Mouse (Mus musculus): ENCODE data around the gene Tmem59.

Gene Tmem59

GRCm38 (mm10) chr4:107179561-107179960, 1.4 kb downstream of the Tmem59 start:
- DNase-seq (ENCODE audit: low spot score in 2 of 2) = no peak

DNA sequence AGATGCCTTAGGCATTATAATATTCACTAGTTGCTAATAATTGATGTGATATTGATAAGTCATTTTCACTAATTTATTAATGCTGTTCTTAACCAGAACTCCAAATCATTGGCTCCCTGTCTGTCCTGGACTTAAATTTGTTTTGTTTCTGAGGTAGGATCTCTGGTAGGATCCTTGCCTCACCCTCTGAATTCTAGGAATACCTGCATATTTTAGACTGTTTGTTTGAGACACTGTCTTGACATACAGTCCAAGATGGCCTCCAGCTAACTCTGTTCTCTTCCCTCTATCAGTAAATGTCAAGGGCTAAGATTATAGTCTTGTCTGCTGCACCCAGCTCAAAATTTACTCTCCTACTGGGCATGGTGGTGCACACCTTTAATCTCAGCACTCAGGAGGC, 2.5 kb downstream of the Tmem59 start:
- DNase-seq (ENCODE audit: low spot score in 2 of 2) = no peak

GRCm38 (mm10) chr4:107181866-107182265, 3.7 kb downstream of the Tmem59 start:
- no peak for DNase-seq (ENCODE audit: low spot score in 2 of 2)

GRCm38 (mm10) chr4:107182796-107183195, 4.6 kb downstream of the Tmem59 start:
- DNase-seq (ENCODE audit: low spot score in 2 of 2) = no peak

- DNase-seq (ENCODE audit: low spot score in 2 of 2) = no peak
These were observed 5.0 kb downstream of the Tmem59 start for GRCm38 (mm10) chr4:107183203-107183602.

GRCm38 (mm10) chr4:107185703-107186102, 7.5 kb downstream of the Tmem59 start:
- no peak for DNase-seq (ENCODE audit: low spot score in 2 of 2)

DNA sequence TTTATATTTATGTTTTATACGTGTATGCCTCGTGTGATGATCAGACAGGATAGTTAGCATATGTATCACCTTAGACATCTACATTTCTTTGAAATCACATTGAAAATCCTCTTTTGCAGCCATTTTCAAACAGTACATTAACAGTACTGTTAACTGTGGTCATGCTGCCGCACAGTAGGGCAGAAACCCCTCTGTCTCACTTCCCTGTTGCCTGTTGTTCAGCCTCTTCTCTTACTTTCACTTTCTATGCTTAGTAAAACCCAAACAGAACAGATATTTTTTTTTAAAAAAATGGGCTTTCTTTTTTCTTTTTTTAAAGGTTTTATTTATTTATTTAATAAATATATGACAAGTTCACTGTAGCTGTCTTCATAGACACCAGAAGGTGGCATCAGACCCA, 15.6 kb downstream of the Tmem59 start:
- DNase-seq (ENCODE audit: low spot score in 2 of 2) = no peak

- no peak for DNase-seq (ENCODE audit: low spot score in 2 of 2)
These were observed 18.3 kb downstream of the Tmem59 start for GRCm38 (mm10) chr4:107196454-107196853.

DNA sequence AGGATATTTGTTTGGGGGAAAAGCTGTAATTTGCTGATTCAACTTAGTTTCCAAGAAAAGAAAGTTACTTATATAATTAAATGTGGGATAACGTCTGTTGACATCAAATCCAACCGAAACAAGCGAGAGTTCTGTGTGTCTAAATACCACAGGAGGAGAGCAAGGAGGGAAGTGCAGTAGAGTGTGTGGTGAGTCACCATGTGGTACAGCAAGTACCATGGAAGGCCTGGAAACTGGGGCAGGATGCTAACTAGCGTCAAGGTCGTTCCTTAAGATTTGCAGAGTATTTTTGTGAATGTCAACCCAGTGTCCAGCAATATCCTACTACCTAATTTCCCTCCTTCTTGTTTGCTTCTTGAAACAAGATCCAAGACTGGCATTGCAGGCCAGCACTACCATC, 19.9 kb downstream of the Tmem59 start:
- no peak for DNase-seq (ENCODE audit: low spot score in 2 of 2)

DNA sequence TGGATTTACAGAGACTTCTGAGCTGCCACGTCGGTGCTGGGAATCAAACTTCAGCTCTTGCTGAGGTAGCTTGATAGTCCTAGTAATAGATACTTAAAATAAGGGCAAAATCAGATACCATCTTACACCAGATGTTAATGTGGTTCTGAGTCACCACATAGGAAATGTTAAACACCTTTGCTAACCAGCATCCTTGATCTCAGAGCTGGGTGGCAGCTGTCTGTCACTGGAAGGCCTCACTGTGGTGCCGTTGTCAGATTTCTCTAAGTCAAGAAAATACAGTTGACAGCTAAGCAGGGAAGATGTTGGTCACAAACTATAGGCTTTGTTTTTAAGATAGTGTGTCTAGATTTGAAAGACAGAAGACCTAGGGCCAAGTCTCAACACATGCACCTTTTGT, 23.6 kb downstream of the Tmem59 start:
- no peak for DNase-seq (ENCODE audit: low spot score in 2 of 2)

GRCm38 (mm10) chr4:107203001-107203400, 24.8 kb downstream of the Tmem59 start:
- DNase-seq (ENCODE audit: low spot score in 2 of 2) = no peak

GRCm38 (mm10) chr4:107207016-107207415, 28.8 kb downstream of the Tmem59 start:
- no peak for DNase-seq (ENCODE audit: low spot score in 2 of 2)

GRCm38 (mm10) chr4:107208880-107209279, 30.7 kb downstream of the Tmem59 start, which contains the start of gene Ldlrad1:
TSS of gene Ldlrad1 (plus strand) at chr4:107209180.
- no peak for DNase-seq (ENCODE audit: low spot score in 2 of 2)

DNA sequence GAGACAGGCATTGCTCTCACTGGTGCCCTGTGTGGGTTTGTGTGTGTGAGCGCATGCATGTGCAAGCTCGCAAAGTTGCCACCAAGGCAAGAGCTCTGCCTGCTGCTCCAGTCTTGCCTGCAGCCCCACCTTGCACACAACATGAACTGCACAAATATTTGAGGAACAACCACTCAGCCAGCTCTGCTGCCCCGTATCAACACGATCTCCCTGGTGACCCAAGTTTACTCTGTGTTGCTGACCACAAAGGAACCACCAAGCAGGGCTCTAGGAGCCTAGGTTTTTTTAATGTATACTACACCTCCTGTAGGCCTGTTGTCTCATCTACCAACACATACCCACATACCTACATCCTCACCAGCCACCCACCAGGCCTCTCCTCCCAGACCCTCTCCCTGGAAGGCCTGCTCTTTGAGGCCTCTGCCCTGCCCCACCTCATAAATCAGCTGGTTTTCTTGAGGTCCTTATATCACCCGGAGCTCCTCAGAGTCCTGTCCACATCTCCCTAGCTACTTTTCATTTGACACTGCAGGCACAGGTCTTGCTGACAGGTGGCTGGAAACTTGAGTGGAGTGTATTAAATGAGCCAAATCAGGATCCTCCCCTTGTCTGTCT, 32.4 kb downstream of the Tmem59 start:
- no peak for DNase-seq (ENCODE audit: low spot score in 2 of 2)

- no peak for DNase-seq (ENCODE audit: low spot score in 2 of 2)
These were observed 33.3 kb downstream of the Tmem59 start for GRCm38 (mm10) chr4:107211465-107211864.

- no peak for DNase-seq (ENCODE audit: low spot score in 2 of 2)
These were observed 33.7 kb downstream of the Tmem59 start for GRCm38 (mm10) chr4:107211936-107212335.

DNA sequence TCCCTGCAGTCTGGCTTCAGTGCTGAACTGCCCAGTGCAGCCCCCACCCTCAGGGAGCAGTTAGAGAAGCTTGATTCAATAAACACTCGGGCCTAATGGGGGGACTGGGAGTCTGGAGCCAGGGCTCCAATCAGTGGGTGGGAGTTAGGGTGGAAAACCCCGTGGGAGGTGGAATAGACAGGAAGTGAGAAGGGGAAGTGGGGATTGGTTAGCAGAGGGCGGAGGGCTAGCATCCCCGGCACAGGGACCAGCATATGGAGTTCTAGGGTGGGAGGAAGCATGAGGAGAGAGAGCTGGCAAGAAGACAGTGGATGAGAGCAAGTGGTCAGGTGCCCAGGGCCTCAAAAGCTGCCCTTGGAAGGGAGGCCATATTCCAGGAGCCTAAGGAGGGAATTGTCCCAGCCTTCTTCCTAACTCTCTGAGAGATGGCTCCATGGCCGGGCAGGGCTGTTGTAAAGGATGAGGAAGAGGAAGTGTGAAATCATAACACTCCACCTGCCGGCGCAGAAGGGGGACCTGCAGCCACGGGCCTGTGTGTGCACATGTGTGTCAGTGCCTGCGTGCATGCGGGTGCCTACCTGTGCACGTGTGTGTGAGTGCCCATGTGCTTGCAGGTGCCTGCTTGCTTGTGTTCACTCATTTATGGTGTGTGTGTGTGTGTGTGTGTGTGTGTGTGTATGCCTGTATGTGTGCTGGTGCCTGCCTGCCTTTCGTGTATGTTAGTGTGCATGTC, 35.2 kb downstream of the Tmem59 start:
- no peak for DNase-seq (ENCODE audit: low spot score in 2 of 2)

DNA sequence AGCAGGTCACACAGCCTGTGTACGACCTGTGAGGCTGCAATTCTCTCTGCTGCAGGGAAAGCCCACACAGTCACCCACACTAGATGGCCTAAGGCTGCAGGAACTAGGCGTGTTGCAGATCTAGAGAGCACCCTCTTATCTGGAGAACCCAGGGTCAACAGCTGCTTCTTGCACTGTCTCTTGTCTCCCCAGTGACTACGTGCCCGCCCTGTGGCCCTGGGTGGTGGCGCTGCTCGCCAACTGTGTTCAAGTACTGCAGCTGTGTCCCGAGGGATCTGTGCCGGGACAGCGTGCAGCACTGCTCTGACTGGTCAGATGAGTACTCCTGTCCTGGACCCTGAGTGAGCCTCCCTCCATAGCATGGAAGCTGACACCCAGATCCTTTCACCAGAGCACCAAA, 39.4 kb downstream of the Tmem59 start:
- no peak for DNase-seq (ENCODE audit: low spot score in 2 of 2)

GRCm38 (mm10) chr4:107221524-107221923, 43.3 kb downstream of the Tmem59 start:
- DNase-seq (ENCODE audit: low spot score in 2 of 2) = no peak

DNA sequence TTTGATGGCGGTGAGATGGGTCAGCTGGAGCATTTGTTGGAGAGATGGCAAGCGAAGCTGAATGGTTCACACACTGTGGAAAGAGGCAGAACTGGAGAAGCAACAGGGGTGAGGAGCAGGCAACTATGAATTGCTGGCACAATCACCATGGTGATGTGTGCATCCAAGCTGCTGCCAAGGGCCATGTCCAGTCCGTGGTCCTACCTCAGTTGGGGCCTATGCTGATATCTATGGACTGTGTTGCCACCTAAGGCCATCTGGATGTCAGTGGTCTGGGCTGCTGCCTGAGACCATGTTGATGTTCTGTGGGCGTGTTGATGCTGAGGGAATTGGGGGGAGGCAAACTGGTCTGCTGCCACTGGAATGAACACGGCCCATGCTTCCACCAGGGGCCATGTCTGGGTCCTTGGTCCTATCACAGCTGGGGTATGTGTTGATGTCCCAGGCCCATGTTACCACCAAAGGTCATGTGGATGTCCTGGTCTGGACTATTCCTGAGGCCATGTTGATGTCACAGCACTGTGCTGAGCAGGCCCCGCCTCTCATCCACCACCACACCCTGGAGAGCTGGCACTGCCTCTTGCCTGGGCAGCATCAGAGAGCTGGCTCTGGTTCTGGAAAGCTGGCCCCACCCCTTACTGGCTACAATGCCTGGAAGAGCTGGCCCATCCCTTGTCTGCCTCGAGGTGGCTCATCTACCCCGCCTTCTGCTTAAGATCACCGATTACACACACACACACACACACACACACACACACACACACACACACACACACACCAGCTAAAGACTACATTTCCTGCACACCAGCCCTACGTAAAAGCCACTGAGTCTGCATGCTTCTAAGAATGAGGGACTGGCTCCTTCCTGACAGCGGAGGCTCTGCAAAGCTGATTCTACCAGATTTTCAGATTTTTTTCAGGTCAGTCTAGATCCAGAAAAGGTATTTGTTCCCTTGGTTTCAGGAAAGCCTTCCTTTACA, 45.3 kb downstream of the Tmem59 start:
- peak; percentile 47 to 58 for DNase-seq (ENCODE audit: low spot score in 2 of 2)

GRCm38 (mm10) chr4:107226313-107226712, 48.1 kb downstream of the Tmem59 start:
- DNase-seq (ENCODE audit: low spot score in 2 of 2) = no peak

GRCm38 (mm10) chr4:107232219-107232618, 54.0 kb downstream of the Tmem59 start:
- no peak for DNase-seq (ENCODE audit: low spot score in 2 of 2)
